Comparison of ENCODE assay signal across 7 mouse cellular contexts in genomic region chr14:24003450-24004381, GRCm38 (mm10). TPM values are rescaled to one million over a fixed set of nuclear protein-coding genes. Genes with fewer than 3 reads are reported as not detected.
DNase-seq lines count a peak whose midpoint lies in the region; ATAC-seq and TF ChIP-seq lines count a peak whose summit lies in the region.

No protein-coding gene starts in this region.

- H3K4me1 ChIP-seq in kidney, embryonic 14.5 days (ENCODE audit: control insufficient read depth, insufficient read depth, low read length) = no peaks in the 10 kb centered on the region; the same call in 1 of the 2 replicates
- peaks cover 14% of the 10 kb centered on the region for H3K4me1 ChIP-seq in limb, embryonic 12.5 days (replicated peaks)

- H3K4me3 ChIP-seq in gastrocnemius, adult 2 months = peak overlapping the region; percentile 90
- peak overlapping the region; percentile 78 for H3K4me3 ChIP-seq in kidney, embryonic 14.5 days (ENCODE audit: low read length)
- H3K4me3 ChIP-seq in limb, embryonic 12.5 days (replicated peaks) = peak overlapping the region; percentile 77

- 1% methylated on average over 64 of the region's 85 CpGs for WGBS in kidney, embryonic 14.5 days
- under 1% methylated on average over 44 of the region's 85 CpGs for WGBS in limb, embryonic 12.5 days

- DNase-seq in adrenal gland, adult 8-10 months = peak; percentile 42
- peak; percentile 59 to 66 for DNase-seq in cerebellum, postnatal 14 days
- peak; percentile 86 for DNase-seq in gastrocnemius, adult 2 months
- peak; percentile 66 for DNase-seq in neural tube, embryonic 10.5 days (ENCODE audit: extremely low spot score, low spot score)
- DNase-seq in testis, postnatal 14 days (ENCODE audit: low spot score) = peak; percentile 27

- H3K27ac ChIP-seq in gastrocnemius, adult 2 months = peak overlapping the region; percentile 93
- no peak overlapping the region for H3K27ac ChIP-seq in kidney, embryonic 14.5 days (ENCODE audit: low read depth, low read length)
- H3K27ac ChIP-seq in limb, embryonic 12.5 days = peak overlapping the region; percentile 50; the same call in 1 of the 2 replicates

- no peaks in the 10 kb centered on the region for H3K36me3 ChIP-seq in kidney, embryonic 14.5 days (ENCODE audit: control insufficient read depth, insufficient read depth, low read length)
- H3K36me3 ChIP-seq in limb, embryonic 12.5 days = no peaks in the 10 kb centered on the region

- intact Hi-C loops in gastrocnemius, adult 2 months (cut with DNase I) = loop anchor here (2.0 to 5.0 kb wide), 4 partner anchors 36 to 171 kb away; no protein-coding TSS in a partner anchor

- H3K27me3 ChIP-seq in kidney, embryonic 14.5 days (ENCODE audit: control insufficient read depth, insufficient read depth, low read length) = peaks cover 51% of the 10 kb centered on the region
- peaks cover 84% of the 10 kb centered on the region for H3K27me3 ChIP-seq in limb, embryonic 12.5 days

- H3K4me2 ChIP-seq in kidney, embryonic 14.5 days (replicated peaks; ENCODE audit: low read depth, low read length) = peak overlapping the region; percentile 100
- H3K4me2 ChIP-seq in limb, embryonic 12.5 days = peak overlapping the region; percentile 99

- ATAC-seq in kidney, embryonic 14.5 days (ENCODE audit: low FRiP score, low TSS enrichment) = peak; percentile 50
- ATAC-seq in limb, embryonic 12.5 days (ENCODE audit: insufficient number of reproducible peaks, insufficient read depth, low FRiP score, low TSS enrichment, low read depth) = 0 out of 2 replicates have a peak, but pooled peaks have one; percentile 3

- peak; percentile 5; the same call in 1 of the 2 replicates for TF ChIP-seq CTCF in gastrocnemius, adult 2 months (IDR thresholded peaks at IDR 0.05)

- H3K9ac ChIP-seq in kidney, embryonic 14.5 days (ENCODE audit: low read depth, low read length) = peak overlapping the region; percentile 68
- H3K9ac ChIP-seq in limb, embryonic 12.5 days (replicated peaks) = peak overlapping the region; percentile 63

- no peaks in the 10 kb centered on the region for H3K9me3 ChIP-seq in kidney, embryonic 14.5 days (ENCODE audit: control insufficient read depth, low read length)
- no peaks in the 10 kb centered on the region for H3K9me3 ChIP-seq in limb, embryonic 12.5 days

RNA-seq across cellular contexts. Expression of gene Kcnma1, which starts 10.6 kb away (rescaled TPM):
- 100 to 1,000 TPM in 2 of 4 experiments, 10 to 100 TPM in 2; 66.1 to 162 (median 106) TPM for total RNA-seq in adrenal gland, adult 8-10 months (2022)
- 10 to 100 TPM; 52.6 to 80.4 TPM for total RNA-seq in gastrocnemius, adult 2 months (2021)
- 0.81 and 1.5 TPM in 2 replicates for polyA plus RNA-seq in kidney, embryonic 14.5 days (2014; fragmentation: Nextera tagmentation; extraction: Ambion mirVana)
- polyA plus RNA-seq in limb, embryonic 12.5 days (2016; fragmentation: Nextera tagmentation; extraction: Ambion mirVana) = 2.3 and 3.6 TPM in 2 replicates

Comparison
In these comparisons a context has a peak if more than half of its experiments do, and no peak if none do; other contexts are left out.
1. DNase-seq: peak in every context shown above with its lines; median percentile 86 in gastrocnemius, adult 2 months; 66 in neural tube, embryonic 10.5 days; 62 in cerebellum, postnatal 14 days; 42 in adrenal gland, adult 8-10 months; 27 in testis, postnatal 14 days.